Mouse (Mus musculus) cerebellum, adult 2 months (tissue): Measurements from ENCODE around the gene Marc1. TPM values are rescaled to one million over a fixed set of nuclear protein-coding genes. Genes with fewer than 3 reads are reported as not detected.

Experiments used
- DNase-seq, 2 experiments: peaks; one replicate each; pipeline ENCODE4 v3.0.0; 2021
- H3K27ac ChIP-seq: fragments of 200-500 bp; 2 replicates; pipeline ENCODE4 v1.5.1; 2012; ENCODE audit warnings: low read length, control low read depth, inconsistent platforms; ENCODE audit not compliant: insufficient read depth
- H3K27me3 ChIP-seq: fragments of 200-500 bp; 2 replicates; pipeline ENCODE4 v1.6.1; 2012; ENCODE audit warnings: inconsistent platforms, mild to moderate bottlenecking, low read length, moderate library complexity; ENCODE audit not compliant: control insufficient read depth, insufficient read depth
- H3K4me1 ChIP-seq: fragments of 200-500 bp; 2 replicates; pipeline ENCODE4 v1.6.1; 2011; ENCODE audit warnings: low read length; ENCODE audit not compliant: control insufficient read depth, insufficient read depth
- H3K4me3 ChIP-seq: fragments of 200-500 bp; replicated peaks from 2 replicates; pipeline ENCODE3; 2011; ENCODE audit warnings: mild to moderate bottlenecking, low read depth, low read length, control low read depth; ENCODE audit not compliant: insufficient read depth
- CTCF ChIP-seq: fragments of 200-500 bp; IDR thresholded peaks from 2 replicates; pipeline ENCODE4 v1.5.1; 2011; ENCODE audit warnings: low read depth, mild to moderate bottlenecking, control low read depth, low read length, moderate library complexity, borderline replicate concordance; ENCODE audit not compliant: insufficient read depth
- POLR2A ChIP-seq: fragments of 200-500 bp; IDR thresholded peaks from 2 replicates; pipeline ENCODE4 v1.6.1; 2011; ENCODE audit warnings: low read length, control low read depth, borderline replicate concordance; ENCODE audit not compliant: insufficient read depth
- WGBS: fragments of 180-500 bp; shearing (Covaris S2); methylation state at CpG from one replicate; pipeline ENCODE4 v1.1.7; 2018; 5-methylcytosine and 5-hydroxymethylcytosine counted together
- polyA plus RNA-seq: library from polyadenylated mRNA; depleted of rRNA; stranded (reverse); fragments of >200 nt; gene quantifications from 2 replicates; pipeline ENCODE4 v1.2.3, GENCODE M21; 2012

Marc1 gene
- polyA plus RNA-seq, 1 experiment, result not detected

DNA sequence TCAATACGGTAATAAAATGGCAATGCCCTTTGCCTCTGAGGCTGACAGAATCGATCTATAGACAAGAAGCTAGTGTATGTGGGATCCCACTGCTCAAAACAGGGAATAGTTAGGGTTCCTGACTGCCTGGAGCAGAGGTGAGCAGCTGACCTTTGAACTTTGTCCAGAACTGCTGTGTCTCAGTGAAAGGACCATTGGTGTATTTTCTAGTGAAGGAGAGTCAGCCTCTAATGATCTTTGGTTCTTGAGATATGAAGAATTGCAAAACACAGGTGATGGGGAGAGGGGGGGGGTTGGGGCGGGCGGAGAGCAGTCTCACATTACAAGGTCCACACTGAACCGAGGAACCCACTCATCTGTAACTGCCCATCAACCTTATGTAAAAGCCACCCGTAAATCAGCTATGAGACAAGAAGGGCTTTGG lies 1.5 kb downstream of the Marc1 start:
- DNase-seq, result no peak
- Histone ChIP-seq H3K27me3 (no peaks in the 10 kb centered on the region), H3K4me1 (no peaks in the 10 kb centered on the region), H3K27ac (no peak overlapping the region), H3K4me3 (no peak overlapping the region)
- 85% methylated on average over 6 of the region's 6 CpGs for WGBS
- TF ChIP-seq POLR2A (no peak), CTCF (no peak)

DNA sequence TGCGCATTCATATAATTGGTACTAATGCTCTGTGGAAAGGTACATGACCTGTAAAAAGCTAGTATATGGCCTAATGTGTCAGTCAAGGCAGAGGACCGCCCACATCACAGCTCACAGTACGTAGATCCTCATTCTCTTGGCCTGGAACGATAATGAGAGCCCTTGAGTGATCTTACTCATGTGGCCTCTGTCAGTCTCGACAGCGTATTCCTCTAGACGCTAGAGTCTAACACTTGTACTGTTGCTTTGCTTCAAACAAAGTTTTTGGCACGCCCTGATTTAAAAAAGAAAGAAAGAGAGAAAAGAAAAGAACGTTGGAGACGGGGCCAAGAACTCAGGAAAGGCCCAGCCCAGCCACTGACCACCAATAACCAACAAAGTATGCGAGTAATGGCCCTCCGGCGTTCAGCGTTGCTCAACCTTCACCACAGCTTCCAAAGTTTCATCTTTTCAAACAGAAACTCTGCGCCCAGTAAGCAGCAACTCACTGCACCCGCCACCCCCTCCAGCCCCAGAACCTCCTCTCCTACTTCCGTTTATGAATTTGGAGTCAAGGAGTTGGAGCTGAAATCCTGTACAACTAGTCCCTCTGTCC lies 2.6 kb downstream of the Marc1 start:
- DNase-seq, result no peak
- WGBS, result 90% methylated on average over 17 of the region's 17 CpGs
- Histone ChIP-seq H3K27ac (no peak overlapping the region), H3K4me3 (no peak overlapping the region), H3K4me1 (no peaks in the 10 kb centered on the region), H3K27me3 (no peaks in the 10 kb centered on the region)
- TF ChIP-seq CTCF (no peak), POLR2A (no peak)

DNA sequence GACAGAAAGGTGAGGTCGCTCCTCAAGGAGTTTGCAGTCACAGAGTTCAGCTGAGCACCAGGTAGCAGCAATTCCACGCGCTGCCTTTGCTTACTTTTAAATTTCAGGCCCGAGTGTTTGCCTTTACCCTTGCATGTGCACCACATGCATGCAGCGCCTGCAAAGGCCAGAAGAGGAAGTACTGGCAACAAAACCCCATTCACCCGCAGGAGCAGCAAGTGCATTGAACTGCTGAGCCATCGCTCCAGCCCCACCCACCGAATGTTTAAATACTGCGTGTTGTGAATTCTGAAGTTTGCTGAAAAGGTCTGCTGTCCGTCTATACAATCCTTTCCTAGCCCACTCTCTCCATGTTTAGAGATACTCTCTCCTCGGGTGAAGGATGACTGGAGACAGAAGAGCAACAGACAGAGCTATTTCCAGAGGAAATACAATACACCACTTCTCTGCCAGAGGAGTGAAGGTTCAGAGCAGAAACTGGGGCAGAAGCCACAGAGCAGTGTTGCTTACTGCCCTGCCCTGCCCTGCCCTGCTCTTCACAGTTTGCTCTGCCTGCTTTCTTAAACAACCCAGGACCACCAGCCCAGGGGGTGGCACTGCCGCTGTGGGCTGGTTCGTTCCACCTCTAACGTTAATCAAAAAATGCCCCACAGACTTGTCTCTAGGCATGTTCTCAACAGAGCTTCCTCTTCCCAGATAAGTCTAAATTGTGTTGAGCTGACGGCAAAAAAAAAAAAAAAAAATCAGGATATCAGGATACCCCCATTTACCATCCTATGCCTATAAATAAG lies 3.3 kb downstream of the Marc1 start:
- Histone ChIP-seq H3K27me3 (no peaks in the 10 kb centered on the region), H3K27ac (no peak overlapping the region), H3K4me1 (no peaks in the 10 kb centered on the region), H3K4me3 (no peak overlapping the region)
- DNase-seq, result no peak
- TF ChIP-seq POLR2A (no peak), CTCF (no peak)
- 74% methylated on average over 15 of the region's 15 CpGs for WGBS

DNA sequence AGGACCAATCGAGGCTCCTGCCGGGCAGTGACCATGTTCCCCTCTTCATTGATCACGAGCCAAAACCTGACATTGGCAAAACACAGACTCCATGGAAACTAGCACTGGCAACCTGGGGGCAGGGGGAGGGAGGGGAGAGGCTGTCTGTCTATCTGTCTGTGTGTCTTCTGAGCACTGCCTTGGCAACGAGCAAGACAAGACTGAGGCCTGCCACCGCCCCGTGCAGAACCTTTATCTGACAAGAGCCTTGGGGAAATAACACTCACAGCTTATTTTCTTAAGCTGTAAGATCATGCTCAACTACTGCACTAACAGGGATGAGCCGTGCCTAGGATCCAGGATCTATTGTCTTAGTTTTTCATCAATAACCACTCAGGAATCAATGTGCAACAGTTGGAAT lies 4.0 kb downstream of the Marc1 start:
- Histone ChIP-seq H3K4me1 (no peaks in the 10 kb centered on the region), H3K4me3 (no peak overlapping the region), H3K27ac (no peak overlapping the region), H3K27me3 (no peaks in the 10 kb centered on the region)
- no peak for TF ChIP-seq CTCF
- no peak for TF ChIP-seq POLR2A
- 64% methylated on average over 7 of the region's 7 CpGs for WGBS
- DNase-seq, result no peak

DNA sequence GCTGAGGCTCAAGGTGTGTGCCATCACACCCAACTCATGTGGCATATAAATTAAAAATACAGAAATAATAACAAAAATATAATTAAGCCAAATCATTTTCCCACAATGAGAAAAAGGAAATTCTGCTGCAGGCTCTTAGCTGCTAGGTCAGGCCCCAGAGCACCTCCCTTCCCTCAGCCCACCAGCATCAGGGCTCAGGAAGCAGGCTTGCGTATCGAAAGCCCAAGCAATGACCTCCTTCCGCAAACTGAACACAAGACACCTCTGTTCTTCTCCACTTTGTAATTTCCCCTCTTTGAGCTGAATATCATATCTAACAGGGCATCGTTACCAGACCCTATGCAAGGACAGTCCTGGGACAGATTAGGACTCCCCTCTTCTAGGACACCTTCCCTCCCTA lies 5.4 kb downstream of the Marc1 start:
- Histone ChIP-seq H3K27me3 (no peaks in the 10 kb centered on the region), H3K4me1 (no peaks in the 10 kb centered on the region), H3K4me3 (no peak overlapping the region), H3K27ac (no peak overlapping the region)
- WGBS, result 94% methylated on average over 4 of the region's 4 CpGs
- TF ChIP-seq POLR2A, result no peak
- no peak for DNase-seq

DNA sequence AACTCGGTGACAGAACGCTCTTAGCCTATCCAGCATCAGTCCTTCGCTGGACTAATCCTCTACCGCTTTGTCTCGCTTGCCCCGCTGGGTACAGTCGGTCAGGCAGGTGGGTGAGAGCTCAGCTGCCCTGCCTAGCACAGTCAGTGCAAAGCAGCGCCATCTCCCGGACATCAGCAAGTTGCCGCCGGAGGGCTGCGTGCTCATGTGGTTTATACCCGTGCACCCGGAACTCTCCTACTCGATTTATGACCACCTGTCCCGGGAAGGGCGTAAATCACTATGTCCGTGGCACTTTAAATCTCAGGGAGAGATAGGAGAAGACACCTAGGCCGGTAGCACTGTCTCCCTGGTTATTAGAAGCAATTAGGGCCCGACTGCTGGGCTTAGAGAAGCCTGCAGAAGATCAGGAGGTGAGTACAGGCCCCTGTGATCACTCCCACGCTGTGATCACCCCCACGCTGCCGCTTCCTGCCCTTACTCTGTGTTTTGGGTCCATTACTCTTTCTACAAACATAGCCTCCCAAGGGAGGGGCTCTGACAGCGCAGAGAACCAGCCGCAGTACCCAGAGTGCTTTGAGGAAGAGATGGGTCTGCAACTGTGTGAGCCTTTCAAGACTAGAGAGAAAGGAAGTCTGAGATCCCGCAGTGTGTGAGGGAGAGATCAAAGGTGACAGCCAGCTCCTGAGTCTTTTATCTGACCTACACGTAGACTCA lies 17.8 kb downstream of the Marc1 start:
- TF ChIP-seq CTCF (peak; percentile 41), POLR2A (no peak)
- Histone ChIP-seq H3K27me3 (no peaks in the 10 kb centered on the region), H3K4me1 (no peaks in the 10 kb centered on the region), H3K27ac (no peak overlapping the region), H3K4me3 (no peak overlapping the region)
- 28% methylated on average over 27 of the region's 27 CpGs for WGBS
- DNase-seq, result peak in 1 of 2 experiments; percentile 13

DNA sequence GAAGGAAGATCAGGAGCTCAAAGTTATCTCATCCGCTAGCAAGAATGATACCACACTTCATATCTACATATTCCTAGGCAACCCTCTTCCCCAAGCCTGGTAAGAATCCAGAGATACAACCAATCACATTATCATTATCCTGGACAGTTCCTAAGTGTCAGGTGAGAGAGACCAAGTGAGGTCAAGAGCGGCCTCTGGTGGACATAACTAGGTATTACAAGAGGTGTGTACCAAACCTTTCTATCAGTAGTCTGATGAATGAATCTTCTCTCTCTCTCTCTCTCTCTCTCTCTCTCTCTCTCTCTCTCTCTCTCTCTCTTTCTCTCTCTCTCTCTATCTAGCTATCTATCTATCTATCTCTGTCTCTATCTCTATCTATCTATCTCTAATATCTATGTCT lies 20.0 kb downstream of the Marc1 start:
- no peak for TF ChIP-seq POLR2A
- TF ChIP-seq CTCF, result peak; percentile 59; the same call in 1 of the 2 replicates
- Histone ChIP-seq H3K27ac (no peak overlapping the region), H3K4me1 (no peaks in the 10 kb centered on the region), H3K27me3 (no peaks in the 10 kb centered on the region), H3K4me3 (no peak overlapping the region)
- 18% methylated on average over 2 of the region's 2 CpGs for WGBS
- DNase-seq, result peak in 1 of 2 experiments; percentile 16
